Mouse (Mus musculus): Measurements from ENCODE around the gene Depdc5. TPM values are rescaled to one million over a fixed set of nuclear protein-coding genes. Genes with fewer than 3 reads are reported as not detected.

Gene Depdc5
- polyA plus RNA-seq, 1 experiment from 2014 or later, result 6.9 TPM

DNA sequence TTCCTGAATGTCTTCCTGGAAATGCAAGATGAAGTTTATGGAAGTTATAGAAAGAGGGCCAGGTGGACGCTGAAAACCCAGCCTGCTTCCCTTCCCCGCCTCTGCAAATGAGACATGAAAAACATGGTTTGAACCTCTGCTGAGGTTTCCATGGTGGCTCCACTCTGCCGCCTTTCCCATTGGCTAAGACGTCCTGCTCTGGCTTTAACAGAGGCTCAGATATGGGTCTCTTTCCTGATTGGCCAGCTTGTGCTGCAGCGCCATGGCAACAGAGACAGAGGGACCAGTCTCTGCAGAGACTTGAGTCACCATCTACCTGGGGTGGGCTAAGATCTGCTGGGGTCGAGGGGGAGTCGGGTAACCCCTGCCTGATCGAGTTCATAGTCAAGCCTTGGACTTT, 143.2 kb downstream of the Depdc5 start:
- ATAC-seq, result no peak
- H3K27ac ChIP-seq (ENCODE audit: low read depth, low read length), result no peak overlapping the region
- H3K36me3 ChIP-seq (ENCODE audit: control insufficient read depth, insufficient read depth), result no peaks in the 10 kb centered on the region
- WGBS, result 45% methylated on average over 8 of the region's 8 CpGs
- no peaks in the 10 kb centered on the region for H3K9me3 ChIP-seq (ENCODE audit: control insufficient read depth)
- no peak overlapping the region for H3K4me2 ChIP-seq (replicated peaks; ENCODE audit: low read depth)
- no peaks in the 10 kb centered on the region for H3K27me3 ChIP-seq (replicated peaks; ENCODE audit: control insufficient read depth, insufficient read depth, low read length)
- H3K4me1 ChIP-seq (replicated peaks; ENCODE audit: control insufficient read depth, insufficient read depth, low read length), result no peaks in the 10 kb centered on the region
- H3K4me3 ChIP-seq (ENCODE audit: low read depth, low read length), result no peak overlapping the region
- no peak for TF ChIP-seq CTCF (IDR thresholded peaks at IDR 0.05; ENCODE audit: low read depth)
- H3K9ac ChIP-seq (ENCODE audit: low read depth, low read length), result no peak overlapping the region

GRCm38 (mm10) chr5:33007371-33007770, 143.9 kb downstream of the Depdc5 start:
- TF ChIP-seq CTCF (IDR thresholded peaks at IDR 0.05; ENCODE audit: low read depth), result no peak
- no peak overlapping the region for H3K4me2 ChIP-seq (replicated peaks; ENCODE audit: low read depth)
- no peaks in the 10 kb centered on the region for H3K36me3 ChIP-seq (ENCODE audit: control insufficient read depth, insufficient read depth)
- no peaks in the 10 kb centered on the region for H3K9me3 ChIP-seq (ENCODE audit: control insufficient read depth)
- 53% methylated on average over 4 of the region's 4 CpGs for WGBS
- H3K4me1 ChIP-seq (replicated peaks; ENCODE audit: control insufficient read depth, insufficient read depth, low read length), result no peaks in the 10 kb centered on the region
- no peak overlapping the region for H3K27ac ChIP-seq (ENCODE audit: low read depth, low read length)
- no peak overlapping the region for H3K4me3 ChIP-seq (ENCODE audit: low read depth, low read length)
- H3K9ac ChIP-seq (ENCODE audit: low read depth, low read length), result no peak overlapping the region
- no peaks in the 10 kb centered on the region for H3K27me3 ChIP-seq (replicated peaks; ENCODE audit: control insufficient read depth, insufficient read depth, low read length)
- no peak for ATAC-seq

DNA sequence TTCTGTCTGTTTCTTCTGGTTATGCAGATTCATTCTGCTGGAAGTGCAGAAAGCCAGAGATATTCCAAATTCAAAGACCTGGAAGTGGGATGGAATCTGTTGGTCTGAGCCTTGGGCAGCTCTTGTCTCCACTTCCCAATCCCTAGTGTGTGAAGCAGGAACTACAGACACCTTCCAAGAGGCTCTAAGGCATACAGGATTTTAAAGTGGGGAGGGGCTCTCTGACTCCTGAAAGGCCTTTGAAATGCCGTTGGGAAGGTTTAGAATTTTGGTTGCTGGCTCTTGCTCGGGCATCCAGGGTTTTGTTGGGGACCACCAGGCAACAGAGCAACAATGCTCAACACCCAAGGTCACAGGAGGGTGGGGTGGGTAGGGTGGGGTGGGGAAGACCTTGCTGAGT, 145.8 kb downstream of the Depdc5 start:
- Histone ChIP-seq H3K4me3 (ENCODE audit: low read depth, low read length) (no peak overlapping the region), H3K4me1 (replicated peaks; ENCODE audit: control insufficient read depth, insufficient read depth, low read length) (no peaks in the 10 kb centered on the region), H3K4me2 (replicated peaks; ENCODE audit: low read depth) (no peak overlapping the region), H3K27ac (ENCODE audit: low read depth, low read length) (no peak overlapping the region), H3K36me3 (ENCODE audit: control insufficient read depth, insufficient read depth) (no peaks in the 10 kb centered on the region), H3K9me3 (ENCODE audit: control insufficient read depth) (no peaks in the 10 kb centered on the region), H3K9ac (ENCODE audit: low read depth, low read length) (no peak overlapping the region), H3K27me3 (replicated peaks; ENCODE audit: control insufficient read depth, insufficient read depth, low read length) (no peaks in the 10 kb centered on the region)
- no peak for ATAC-seq
- WGBS, result 77% methylated on average over 2 of the region's 2 CpGs
- TF ChIP-seq CTCF (IDR thresholded peaks at IDR 0.05; ENCODE audit: low read depth), result no peak

GRCm38 (mm10) chr5:33009818-33010812, 146.6 kb downstream of the Depdc5 start:
- TF ChIP-seq CTCF (IDR thresholded peaks at IDR 0.05; ENCODE audit: low read depth), result no peak
- H3K4me2 ChIP-seq (replicated peaks; ENCODE audit: low read depth), result no peak overlapping the region
- ATAC-seq, result no peak
- H3K9me3 ChIP-seq (ENCODE audit: control insufficient read depth), result no peaks in the 10 kb centered on the region
- H3K9ac ChIP-seq (ENCODE audit: low read depth, low read length), result no peak overlapping the region
- no peak overlapping the region for H3K4me3 ChIP-seq (ENCODE audit: low read depth, low read length)
- H3K27ac ChIP-seq (ENCODE audit: low read depth, low read length), result no peak overlapping the region
- no peaks in the 10 kb centered on the region for H3K4me1 ChIP-seq (replicated peaks; ENCODE audit: control insufficient read depth, insufficient read depth, low read length)
- WGBS, result 80% methylated on average over 14 of the region's 14 CpGs
- no peaks in the 10 kb centered on the region for H3K36me3 ChIP-seq (ENCODE audit: control insufficient read depth, insufficient read depth)
- no peaks in the 10 kb centered on the region for H3K27me3 ChIP-seq (replicated peaks; ENCODE audit: control insufficient read depth, insufficient read depth, low read length)

GRCm38 (mm10) chr5:33011132-33012106, 147.9 kb downstream of the Depdc5 start:
- H3K27ac ChIP-seq (ENCODE audit: low read depth, low read length), result no peak overlapping the region
- no peak for TF ChIP-seq CTCF (IDR thresholded peaks at IDR 0.05; ENCODE audit: low read depth)
- no peak overlapping the region for H3K4me3 ChIP-seq (ENCODE audit: low read depth, low read length)
- H3K9me3 ChIP-seq (ENCODE audit: control insufficient read depth), result no peaks in the 10 kb centered on the region
- ATAC-seq, result no peak
- no peaks in the 10 kb centered on the region for H3K36me3 ChIP-seq (ENCODE audit: control insufficient read depth, insufficient read depth)
- WGBS, result 48% methylated on average over 15 of the region's 15 CpGs
- H3K4me1 ChIP-seq (replicated peaks; ENCODE audit: control insufficient read depth, insufficient read depth, low read length), result no peaks in the 10 kb centered on the region
- no peak overlapping the region for H3K4me2 ChIP-seq (replicated peaks; ENCODE audit: low read depth)
- no peak overlapping the region for H3K9ac ChIP-seq (ENCODE audit: low read depth, low read length)
- no peaks in the 10 kb centered on the region for H3K27me3 ChIP-seq (replicated peaks; ENCODE audit: control insufficient read depth, insufficient read depth, low read length)

DNA sequence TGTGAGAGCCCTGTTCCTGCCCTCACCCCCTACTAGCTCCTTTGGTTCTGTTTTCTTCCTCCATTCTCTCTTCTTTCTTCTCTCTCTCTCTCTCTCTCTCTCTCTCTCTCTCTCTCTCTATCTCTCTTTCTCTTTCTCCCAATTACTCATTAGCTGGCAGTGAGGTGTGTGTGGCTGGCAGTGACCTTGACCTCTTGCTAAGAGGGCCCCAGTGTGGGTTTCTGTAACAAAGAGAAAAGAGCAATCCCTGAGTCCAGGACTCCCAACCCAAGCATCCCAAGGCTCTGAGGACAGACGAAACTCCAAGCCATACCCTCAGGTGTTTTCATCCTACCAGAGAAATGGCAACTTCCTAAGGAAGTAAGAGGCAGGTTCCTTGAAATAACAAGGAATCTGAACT, 150.6 kb downstream of the Depdc5 start:
- H3K27me3 ChIP-seq (replicated peaks; ENCODE audit: control insufficient read depth, insufficient read depth, low read length), result no peaks in the 10 kb centered on the region
- no peaks in the 10 kb centered on the region for H3K36me3 ChIP-seq (ENCODE audit: control insufficient read depth, insufficient read depth)
- no peak overlapping the region for H3K27ac ChIP-seq (ENCODE audit: low read depth, low read length)
- H3K4me2 ChIP-seq (replicated peaks; ENCODE audit: low read depth), result no peak overlapping the region
- H3K9me3 ChIP-seq (ENCODE audit: control insufficient read depth), result no peaks in the 10 kb centered on the region
- TF ChIP-seq CTCF (IDR thresholded peaks at IDR 0.05; ENCODE audit: low read depth), result no peak
- no peak overlapping the region for H3K4me3 ChIP-seq (ENCODE audit: low read depth, low read length)
- no peak overlapping the region for H3K9ac ChIP-seq (ENCODE audit: low read depth, low read length)
- no peaks in the 10 kb centered on the region for H3K4me1 ChIP-seq (replicated peaks; ENCODE audit: control insufficient read depth, insufficient read depth, low read length)
- no peak for ATAC-seq
- WGBS, result 79% methylated on average over 1 of the region's 1 CpGs
